Mouse (Mus musculus) spleen, postnatal 10 days (tissue): ENCODE measurements around the gene Bloc1s4.
A peak's percentile ranks its signal among the peaks of the same experiment; 100 is the strongest.

ENCODE experiments used
- DNase-seq, 2 experiments: peaks; one replicate each; pipeline ENCODE4 v3.0.0; 2021 to 2022; ENCODE audit warnings: low spot score in 2 of 2

The Bloc1s4 gene

GRCm38 (mm10) chr5:36719135-36719534 is 29.3 kb downstream of the Bloc1s4 start:
- DNase-seq = no peak

- DNase-seq = no peak
Observed at GRCm38 (mm10) chr5:36717889-36718288, 30.6 kb downstream of the Bloc1s4 start.

GRCm38 (mm10) chr5:36716816-36717215 is 31.6 kb downstream of the Bloc1s4 start:
- no peak for DNase-seq

- DNase-seq = no peak
Observed at GRCm38 (mm10) chr5:36714832-36715231, 33.6 kb downstream of the Bloc1s4 start.

- peak in 1 of 2 experiments; percentile 33 for DNase-seq
Observed at GRCm38 (mm10) chr5:36713693-36714092, 34.8 kb downstream of the Bloc1s4 start.

- peak; percentile 88 to 93 for DNase-seq
Observed at GRCm38 (mm10) chr5:36712553-36713534, 35.6 kb downstream of the Bloc1s4 start.

GRCm38 (mm10) chr5:36711863-36712262 is 36.6 kb downstream of the Bloc1s4 start:
- DNase-seq = no peak

GRCm38 (mm10) chr5:36705792-36706191 is 42.7 kb downstream of the Bloc1s4 start:
- DNase-seq = no peak

GRCm38 (mm10) chr5:36705390-36705789 is 43.1 kb downstream of the Bloc1s4 start:
- DNase-seq = no peak

GRCm38 (mm10) chr5:36704684-36705083 is 43.8 kb downstream of the Bloc1s4 start:
- no peak for DNase-seq

- no peak for DNase-seq
Observed at GRCm38 (mm10) chr5:36700939-36701620, 47.4 kb downstream of the Bloc1s4 start.

- DNase-seq = no peak
Observed at GRCm38 (mm10) chr5:36698689-36699088, 49.8 kb downstream of the Bloc1s4 start.

GRCm38 (mm10) chr5:36698067-36698670 is 50.3 kb downstream of the Bloc1s4 start:
- DNase-seq = no peak
